ENCODE assay signal across 8 mouse cellular contexts in genomic region chr15:91672645-91673568, GRCm38 (mm10). TPM values are rescaled to one million over a fixed set of nuclear protein-coding genes. Genes with fewer than 3 reads are reported as not detected.
DNase-seq lines count a peak whose midpoint lies in the region; ATAC-seq lines count a peak whose summit lies in the region.

TSS of gene Lrrk2 (plus strand) at chr15:91673175.

- H3K4me2 ChIP-seq in intestine, embryonic 16.5 days (ENCODE audit: low read depth, low read length): peak within 1 kb of the TSS; percentile 69

- intact Hi-C loops in left cerebral cortex, postnatal 36 days (cut with DNase I): loop anchor here (5.0 kb wide), 1 partner anchor 56 kb away; no protein-coding TSS in a partner anchor

- H3K9ac ChIP-seq in intestine, embryonic 16.5 days (ENCODE audit: low read depth, low read length): peak within 1 kb of the TSS; percentile 72

- H3K4me3 ChIP-seq in embryonic facial prominence, embryonic 10.5 days: peak within 1 kb of the TSS; percentile 62
- H3K4me3 ChIP-seq in intestine, embryonic 16.5 days (ENCODE audit: low read length): peak within 1 kb of the TSS; percentile 65

- H3K27me3 ChIP-seq in embryonic facial prominence, embryonic 10.5 days (replicated peaks; ENCODE audit: low read depth, poor library complexity, severe bottlenecking): peaks cover 15% of the 10 kb centered on the region; the same call in 1 of the 2 replicates
- H3K27me3 ChIP-seq in intestine, embryonic 16.5 days (replicated peaks; ENCODE audit: control insufficient read depth, insufficient read depth, low read length): no peaks in the 10 kb centered on the region

- H3K4me1 ChIP-seq in embryonic facial prominence, embryonic 10.5 days: peaks cover 22% of the 10 kb centered on the region
- H3K4me1 ChIP-seq in intestine, embryonic 16.5 days (ENCODE audit: control insufficient read depth, insufficient read depth, low read length): peaks cover 11% of the 10 kb centered on the region; the same call in 1 of the 2 replicates

- peak within 1 kb of the TSS; percentile 84 for H3K27ac ChIP-seq in embryonic facial prominence, embryonic 10.5 days (replicated peaks)
- H3K27ac ChIP-seq in intestine, embryonic 16.5 days (ENCODE audit: low read length): peak within 1 kb of the TSS; percentile 62

- no peaks in the 10 kb centered on the region for H3K36me3 ChIP-seq in embryonic facial prominence, embryonic 10.5 days (replicated peaks)
- no peaks in the 10 kb centered on the region for H3K36me3 ChIP-seq in intestine, embryonic 16.5 days (ENCODE audit: control insufficient read depth, insufficient read depth, low read length)

- WGBS in embryonic facial prominence, embryonic 10.5 days: 3% methylated on average over 40 of the region's 40 CpGs
- WGBS in intestine, embryonic 16.5 days: 2% methylated on average over 40 of the region's 40 CpGs

- ATAC-seq in intestine, embryonic 16.5 days: peak; percentile 100

- DNase-seq in adrenal gland, adult 8-10 months: peak; percentile 83
- peak; percentile 85 for DNase-seq in embryonic facial prominence, embryonic 10.5 days (ENCODE audit: low spot score)
- peak; percentile 82 to 88 for DNase-seq in gastrocnemius, postnatal 4 days (ENCODE audit: low spot score in 2 of 2)
- peak; percentile 81 to 87 for DNase-seq in left cerebral cortex, postnatal 36 days (ENCODE audit: low spot score in 2 of 2)
- DNase-seq in mesoderm, embryonic 11.5 days (ENCODE audit: low read depth, low spot score): peak; percentile 64
- peak; percentile 83 for DNase-seq in right cerebral cortex, postnatal 25 days
- peak; percentile 81 to 88 for DNase-seq in urinary bladder, postnatal 36 days (ENCODE audit: low spot score in 2 of 2)

- H3K9me3 ChIP-seq in embryonic facial prominence, embryonic 10.5 days: no peaks in the 10 kb centered on the region
- no peaks in the 10 kb centered on the region for H3K9me3 ChIP-seq in intestine, embryonic 16.5 days (ENCODE audit: control insufficient read depth, low read length)

RNA-seq across cellular contexts. Expression of gene Lrrk2, which starts in this region (rescaled TPM):
- total RNA-seq in adrenal gland, adult 8-10 months (2022): 10 to 100 TPM; 16.4 to 99.1 (median 40.1) TPM
- 1.7 and 1.8 TPM in 2 replicates for polyA plus RNA-seq in embryonic facial prominence, embryonic 10.5 days (2016; fragmentation: Nextera tagmentation; extraction: Ambion mirVana)
- total RNA-seq in gastrocnemius, postnatal 4 days (2021): 1 to 10 TPM; 9.5 to 9.8 TPM
- polyA plus RNA-seq in intestine, embryonic 16.5 days (2015; fragmentation: Nextera tagmentation; extraction: Ambion mirVana): 1.7 and 1.9 TPM in 2 replicates
- 10 to 100 TPM; 37.2 to 43.8 TPM for total RNA-seq in left cerebral cortex, postnatal 36 days (2021)

Comparison
In these comparisons a context has a peak if more than half of its experiments do, and no peak if none do; other contexts are left out.
1. Peak in every context shown above with its lines: DNase-seq, ATAC-seq, H3K4me3 ChIP-seq and H3K27ac ChIP-seq.